Mouse (Mus musculus): ENCODE results near the gene Dtnb. TPM values are rescaled to one million over a fixed set of nuclear protein-coding genes. Genes with fewer than 3 reads are reported as not detected.

Gene Dtnb
- polyA plus RNA-seq, 1 experiment = 60.7 TPM

- WGBS = 96% methylated on average over 8 of the region's 8 CpGs
- no peak for TF ChIP-seq POLR2A (IDR thresholded peaks at IDR 0.05; ENCODE audit: control insufficient read depth, extremely low read depth, insufficient read depth, low read length, poor library complexity)
- TF ChIP-seq CTCF (IDR thresholded peaks at IDR 0.05; ENCODE audit: borderline replicate concordance, control insufficient read depth, extremely low read depth, insufficient read depth, low read length, poor library complexity) = no peak
- H3K27me3 ChIP-seq (ENCODE audit: control insufficient read depth, insufficient read depth, low read length) = no peaks in the 10 kb centered on the region
- DNase-seq = no peak
- H3K4me1 ChIP-seq (replicated peaks; ENCODE audit: control insufficient read depth, insufficient read depth, low read length) = peaks cover 31% of the 10 kb centered on the region
- H3K27ac ChIP-seq (ENCODE audit: control insufficient read depth, insufficient read depth, low read length) = no peak overlapping the region
- H3K4me3 ChIP-seq (ENCODE audit: control insufficient read depth, insufficient read depth, low read length) = no peak overlapping the region
- H3K36me3 ChIP-seq (ENCODE audit: control insufficient read depth, insufficient read depth, low read length) = no peaks in the 10 kb centered on the region
These were observed 241.0 kb downstream of the Dtnb start for GRCm38 (mm10) chr12:3813138-3813537.

GRCm38 (mm10) chr12:3815386-3815785, 243.2 kb downstream of the Dtnb start:
- TF ChIP-seq CTCF (IDR thresholded peaks at IDR 0.05; ENCODE audit: borderline replicate concordance, control insufficient read depth, extremely low read depth, insufficient read depth, low read length, poor library complexity) (no peak), POLR2A (IDR thresholded peaks at IDR 0.05; ENCODE audit: control insufficient read depth, extremely low read depth, insufficient read depth, low read length, poor library complexity) (no peak)
- WGBS = 78% methylated on average over 6 of the region's 6 CpGs
- Histone ChIP-seq H3K4me1 (replicated peaks; ENCODE audit: control insufficient read depth, insufficient read depth, low read length) (peaks cover 15% of the 10 kb centered on the region), H3K36me3 (ENCODE audit: control insufficient read depth, insufficient read depth, low read length) (no peaks in the 10 kb centered on the region), H3K27ac (ENCODE audit: control insufficient read depth, insufficient read depth, low read length) (no peak overlapping the region), H3K4me3 (ENCODE audit: control insufficient read depth, insufficient read depth, low read length) (no peak overlapping the region), H3K27me3 (ENCODE audit: control insufficient read depth, insufficient read depth, low read length) (no peaks in the 10 kb centered on the region)
- no peak for DNase-seq

GRCm38 (mm10) chr12:3817033-3817432, 244.9 kb downstream of the Dtnb start:
- Histone ChIP-seq H3K36me3 (ENCODE audit: control insufficient read depth, insufficient read depth, low read length) (no peaks in the 10 kb centered on the region), H3K4me3 (ENCODE audit: control insufficient read depth, insufficient read depth, low read length) (no peak overlapping the region), H3K27me3 (ENCODE audit: control insufficient read depth, insufficient read depth, low read length) (no peaks in the 10 kb centered on the region), H3K27ac (ENCODE audit: control insufficient read depth, insufficient read depth, low read length) (no peak overlapping the region), H3K4me1 (replicated peaks; ENCODE audit: control insufficient read depth, insufficient read depth, low read length) (peaks cover 8% of the 10 kb centered on the region; the same call in 1 of the 2 replicates)
- no peak for DNase-seq
- 89% methylated on average over 7 of the region's 7 CpGs for WGBS
- TF ChIP-seq POLR2A (IDR thresholded peaks at IDR 0.05; ENCODE audit: control insufficient read depth, extremely low read depth, insufficient read depth, low read length, poor library complexity) = no peak
- TF ChIP-seq CTCF (IDR thresholded peaks at IDR 0.05; ENCODE audit: borderline replicate concordance, control insufficient read depth, extremely low read depth, insufficient read depth, low read length, poor library complexity) = no peak

GRCm38 (mm10) chr12:3817566-3817965, 245.4 kb downstream of the Dtnb start:
- no peaks in the 10 kb centered on the region for H3K36me3 ChIP-seq (ENCODE audit: control insufficient read depth, insufficient read depth, low read length)
- no peaks in the 10 kb centered on the region for H3K27me3 ChIP-seq (ENCODE audit: control insufficient read depth, insufficient read depth, low read length)
- 0 out of 2 replicates have a peak, but pooled peaks cover 4% of the 10 kb centered on the region for H3K4me1 ChIP-seq (replicated peaks; ENCODE audit: control insufficient read depth, insufficient read depth, low read length)
- 95% methylated on average over 5 of the region's 5 CpGs for WGBS
- no peak for DNase-seq
- no peak overlapping the region for H3K4me3 ChIP-seq (ENCODE audit: control insufficient read depth, insufficient read depth, low read length)
- no peak overlapping the region for H3K27ac ChIP-seq (ENCODE audit: control insufficient read depth, insufficient read depth, low read length)
- TF ChIP-seq POLR2A (IDR thresholded peaks at IDR 0.05; ENCODE audit: control insufficient read depth, extremely low read depth, insufficient read depth, low read length, poor library complexity) (no peak), CTCF (IDR thresholded peaks at IDR 0.05; ENCODE audit: borderline replicate concordance, control insufficient read depth, extremely low read depth, insufficient read depth, low read length, poor library complexity) (no peak)

- H3K27me3 ChIP-seq (ENCODE audit: control insufficient read depth, insufficient read depth, low read length) = no peaks in the 10 kb centered on the region
- H3K4me1 ChIP-seq (replicated peaks; ENCODE audit: control insufficient read depth, insufficient read depth, low read length) = peaks cover 22% of the 10 kb centered on the region
- no peaks in the 10 kb centered on the region for H3K36me3 ChIP-seq (ENCODE audit: control insufficient read depth, insufficient read depth, low read length)
- WGBS = 91% methylated on average over 4 of the region's 4 CpGs
- H3K27ac ChIP-seq (ENCODE audit: control insufficient read depth, insufficient read depth, low read length) = no peak overlapping the region
- no peak for DNase-seq
- TF ChIP-seq CTCF (IDR thresholded peaks at IDR 0.05; ENCODE audit: borderline replicate concordance, control insufficient read depth, extremely low read depth, insufficient read depth, low read length, poor library complexity) (no peak), POLR2A (IDR thresholded peaks at IDR 0.05; ENCODE audit: control insufficient read depth, extremely low read depth, insufficient read depth, low read length, poor library complexity) (no peak)
- H3K4me3 ChIP-seq (ENCODE audit: control insufficient read depth, insufficient read depth, low read length) = no peak overlapping the region
These were observed 247.7 kb downstream of the Dtnb start for GRCm38 (mm10) chr12:3819899-3820298.

- DNase-seq = no peak
- Histone ChIP-seq H3K4me1 (replicated peaks; ENCODE audit: control insufficient read depth, insufficient read depth, low read length) (peaks cover 28% of the 10 kb centered on the region), H3K36me3 (ENCODE audit: control insufficient read depth, insufficient read depth, low read length) (no peaks in the 10 kb centered on the region), H3K27ac (ENCODE audit: control insufficient read depth, insufficient read depth, low read length) (no peak overlapping the region), H3K4me3 (ENCODE audit: control insufficient read depth, insufficient read depth, low read length) (no peak overlapping the region), H3K27me3 (ENCODE audit: control insufficient read depth, insufficient read depth, low read length) (no peaks in the 10 kb centered on the region)
- TF ChIP-seq POLR2A (IDR thresholded peaks at IDR 0.05; ENCODE audit: control insufficient read depth, extremely low read depth, insufficient read depth, low read length, poor library complexity) (no peak), CTCF (IDR thresholded peaks at IDR 0.05; ENCODE audit: borderline replicate concordance, control insufficient read depth, extremely low read depth, insufficient read depth, low read length, poor library complexity) (no peak)
- WGBS = 26% methylated on average over 5 of the region's 5 CpGs
These were observed 251.2 kb downstream of the Dtnb start for GRCm38 (mm10) chr12:3823408-3823807.
